Mouse (Mus musculus) layer of hippocampus, adult 2 months (tissue): ENCODE measurements around the gene Scimp. TPM values are rescaled to one million over a fixed set of nuclear protein-coding genes. Genes with fewer than 3 reads are reported as not detected.
"Not testable (repeated sequence)": the region's sequence is repeated elsewhere in the genome, so short reads cannot be mapped to it uniquely, and the experiment has no call there.

Source experiments
- DNase-seq, 2 experiments: peaks; one replicate each; pipeline ENCODE4 v3.0.0; 2022; ENCODE audit warnings: low spot score in 2 of 2
- H3K27ac ChIP-seq: fragments of 200-600 bp; 2 replicates; pipeline ENCODE4 v1.8.1; 2022
- H3K4me3 ChIP-seq: fragments of 200-600 bp; 2 replicates; pipeline ENCODE4 v1.8.1; 2022; ENCODE audit warnings: mild to moderate bottlenecking
- CTCF ChIP-seq: fragments of 200-600 bp; conservative IDR thresholded peaks from 2 replicates; pipeline ENCODE4 v1.8.1; 2022; ENCODE audit warnings: antibody characterized with exemption, mild to moderate bottlenecking, moderate library complexity
- total RNA-seq, 2 experiments: library from RNA; stranded (reverse); gene quantifications; 2 replicates each; pipeline ENCODE4 v1.2.3; 2021

The Scimp gene
- total RNA-seq, 2 experiments from 2014 or later, result not detected

- no peak for DNase-seq
- no peak overlapping the region for H3K4me3 ChIP-seq
- no peak overlapping the region for H3K27ac ChIP-seq
- TF ChIP-seq CTCF, result no peak
Observed at GRCm38 (mm10) chr11:70805641-70806175, 6.7 kb downstream of the Scimp start.

DNA sequence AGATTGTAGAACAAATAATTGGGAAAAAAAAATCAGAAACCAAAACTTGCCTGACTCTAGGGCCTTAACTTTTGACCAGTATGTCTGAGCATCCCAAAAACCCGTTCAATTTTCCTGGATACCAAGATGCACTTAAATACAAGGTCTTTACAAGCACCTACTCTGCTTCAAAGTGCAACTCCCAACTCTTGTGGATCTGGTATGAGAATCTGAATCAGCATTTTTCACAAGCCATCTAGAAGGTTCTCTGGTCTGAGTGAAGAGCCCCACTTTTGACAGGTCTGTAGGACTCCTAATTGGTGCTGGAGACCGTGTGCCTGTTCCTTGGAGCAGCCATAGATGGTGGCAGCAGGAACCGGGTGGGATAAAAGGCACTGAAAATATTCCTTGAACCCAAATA lies 8.0 kb downstream of the Scimp start:
- no peak for DNase-seq
- Histone ChIP-seq H3K27ac (no peak overlapping the region; the same call in 1 of the 2 replicates), H3K4me3 (no peak overlapping the region)
- TF ChIP-seq CTCF, result no peak

DNA sequence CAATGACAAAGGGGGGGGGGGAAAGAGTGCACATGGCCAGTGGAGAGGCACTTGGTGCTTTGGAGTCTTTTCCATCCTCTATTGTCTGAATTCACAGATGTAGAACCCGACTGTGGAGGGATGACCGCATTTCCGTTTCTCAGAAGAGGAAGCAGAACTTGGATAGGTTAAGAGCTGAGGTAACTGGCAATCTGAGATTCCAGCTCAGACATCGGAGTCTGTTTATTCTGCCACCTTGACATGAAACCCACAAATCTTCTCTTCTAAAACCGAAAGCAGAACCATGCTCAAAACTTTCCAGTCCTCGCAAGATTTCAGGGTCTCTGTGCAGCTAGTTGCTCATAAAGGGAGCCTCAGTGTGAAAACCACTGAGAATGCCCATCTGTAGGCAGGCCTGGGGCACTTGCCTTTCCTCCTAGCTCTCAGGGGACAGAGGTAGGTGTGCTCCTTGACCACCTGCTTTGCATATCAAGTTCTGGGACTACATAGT lies 8.6 kb downstream of the Scimp start:
- no peak for TF ChIP-seq CTCF
- no peak overlapping the region for H3K4me3 ChIP-seq
- DNase-seq, result no peak
- no peak overlapping the region for H3K27ac ChIP-seq

DNA sequence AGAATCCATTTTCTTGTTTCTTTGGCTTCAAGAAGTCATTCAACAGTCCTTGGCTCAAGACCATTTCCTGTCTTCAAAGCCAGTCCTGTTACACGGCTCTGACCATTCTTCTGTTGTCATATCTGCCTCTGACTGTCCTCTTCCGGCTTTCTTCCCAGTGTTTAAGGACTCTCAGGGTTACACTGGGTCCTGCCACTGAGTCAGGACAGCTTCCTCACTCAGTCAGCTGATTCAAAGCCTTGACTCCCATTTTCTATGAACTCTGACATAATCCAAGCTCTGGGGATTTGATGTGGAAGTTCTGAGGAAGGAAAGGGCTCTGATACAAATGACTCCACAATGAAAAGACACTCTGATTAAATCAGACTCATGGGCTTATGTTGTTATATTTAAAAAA lies 9.5 kb downstream of the Scimp start:
- TF ChIP-seq CTCF, result no peak
- Histone ChIP-seq H3K4me3 (no peak overlapping the region), H3K27ac (no peak overlapping the region)
- no peak for DNase-seq

- DNase-seq, result no peak
- TF ChIP-seq CTCF, result peak; percentile 35
- no peak overlapping the region for H3K27ac ChIP-seq
- H3K4me3 ChIP-seq, result no peak overlapping the region
Observed at GRCm38 (mm10) chr11:70802208-70802864, 10.1 kb downstream of the Scimp start.

GRCm38 (mm10) chr11:70792409-70792808 lies 20.0 kb downstream of the Scimp start:
- Histone ChIP-seq H3K4me3 (no peak overlapping the region), H3K27ac (no peak overlapping the region)
- DNase-seq, result no peak
- TF ChIP-seq CTCF, result no peak

DNA sequence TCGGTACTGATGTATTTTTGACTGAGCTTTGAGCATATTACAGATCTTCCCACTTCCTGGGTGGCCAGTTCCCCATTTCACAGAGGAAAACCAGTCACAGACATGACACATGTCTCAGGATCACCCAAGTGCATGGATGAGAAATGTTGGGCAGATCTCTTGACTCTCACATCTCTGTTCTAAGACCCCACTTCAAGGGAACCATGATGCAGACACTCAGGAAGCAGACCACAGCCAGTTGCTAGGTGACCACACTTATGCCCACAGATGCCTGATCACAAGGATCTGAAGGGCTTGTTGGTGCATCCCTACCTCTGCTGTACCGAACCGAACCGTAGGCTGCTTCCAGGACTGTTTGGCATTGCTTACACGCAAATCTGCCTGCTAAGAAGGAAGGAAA lies 20.7 kb downstream of the Scimp start:
- TF ChIP-seq CTCF, result no peak
- H3K27ac ChIP-seq, result no peak overlapping the region
- no peak overlapping the region for H3K4me3 ChIP-seq
- DNase-seq, result no peak

GRCm38 (mm10) chr11:70790874-70791551 lies 21.4 kb downstream of the Scimp start:
- H3K27ac ChIP-seq, result no peak overlapping the region
- H3K4me3 ChIP-seq, result no peak overlapping the region
- no peak for DNase-seq
- TF ChIP-seq CTCF, result no peak

- Histone ChIP-seq H3K4me3 (no peak overlapping the region), H3K27ac (no peak overlapping the region)
- TF ChIP-seq CTCF, result no peak
- no peak for DNase-seq
Observed at GRCm38 (mm10) chr11:70790426-70790825, 22.0 kb downstream of the Scimp start.

- Histone ChIP-seq H3K27ac (no peak overlapping the region), H3K4me3 (no peak overlapping the region)
- no peak for TF ChIP-seq CTCF
- no peak for DNase-seq
Observed at GRCm38 (mm10) chr11:70788972-70789655, 23.3 kb downstream of the Scimp start.

GRCm38 (mm10) chr11:70787052-70787451 lies 25.3 kb downstream of the Scimp start:
- no peak for TF ChIP-seq CTCF
- Histone ChIP-seq H3K4me3 (no peak overlapping the region), H3K27ac (no peak overlapping the region)
- no peak for DNase-seq

- no peak for DNase-seq
- no peak overlapping the region for H3K4me3 ChIP-seq
- no peak overlapping the region for H3K27ac ChIP-seq
- TF ChIP-seq CTCF, result no peak
Observed at GRCm38 (mm10) chr11:70785908-70786307, 26.5 kb downstream of the Scimp start.

DNA sequence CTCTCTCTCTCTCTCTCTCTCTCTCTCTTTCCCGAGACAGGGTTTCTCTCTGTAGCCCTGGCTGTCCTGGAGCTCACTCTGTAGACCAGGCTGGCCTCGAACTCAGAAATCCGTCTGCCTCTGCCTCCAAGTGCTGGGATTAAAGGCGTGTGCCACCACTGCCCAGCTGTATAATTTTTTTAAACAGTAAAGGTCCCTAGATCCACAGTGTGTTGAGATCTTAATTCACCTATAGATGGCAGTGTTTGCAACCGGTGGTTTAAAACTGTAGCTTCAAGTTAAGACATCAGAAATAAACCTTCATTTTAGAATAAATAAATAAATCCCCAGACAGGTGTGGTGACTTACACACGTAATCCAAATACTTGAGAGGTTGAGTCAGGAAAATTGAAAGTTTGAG lies 34.3 kb downstream of the Scimp start:
- not testable (repeated sequence) for DNase-seq, H3K4me3 ChIP-seq, H3K27ac ChIP-seq
- peak; percentile 78 for TF ChIP-seq CTCF
